Mouse (Mus musculus) myocyte (in vitro differentiated cells): Measurements from ENCODE around the gene Batf3.

ENCODE experiments used
- CEBPB ChIP-seq: IDR thresholded peaks from 2 replicates; pipeline ENCODE4 v1.6.1; 2011; ENCODE audit warnings: mild to moderate bottlenecking, moderate library complexity; ENCODE audit not compliant: poor library complexity, insufficient read depth, severe bottlenecking
- E2F4 ChIP-seq: IDR thresholded peaks from one replicate; pipeline ENCODE4 v1.6.1; 2011; ENCODE audit warnings: mild to moderate bottlenecking, control low read depth, moderate library complexity; ENCODE audit not compliant: insufficient read depth
- MAX ChIP-seq: IDR thresholded peaks from one replicate; pipeline ENCODE4 v1.6.1; 2011; ENCODE audit warnings: low read depth, mild to moderate bottlenecking, control low read depth
- MYOD1 ChIP-seq, 3 experiments: IDR thresholded peaks; one replicate each; pipeline ENCODE4 v1.6.1; 2011; ENCODE audit warnings: control low read depth in 2 of 3, low read depth in 2 of 3, mild to moderate bottlenecking in 2 of 3, moderate library complexity in 1 of 3; ENCODE audit not compliant: insufficient read length in 2 of 3, control insufficient read depth in 1 of 3
- POLR2A ChIP-seq: IDR thresholded peaks from one replicate; pipeline ENCODE4 v1.6.1; 2011; ENCODE audit warnings: low read depth, mild to moderate bottlenecking, control low read depth, moderate library complexity; ENCODE audit not compliant: insufficient read length
- POLR2AphosphoS2 ChIP-seq: IDR thresholded peaks from one replicate; pipeline ENCODE4 v1.6.1; 2011; ENCODE audit warnings: low read depth, control low read depth; ENCODE audit not compliant: insufficient read length
- REST ChIP-seq: IDR thresholded peaks from one replicate; pipeline ENCODE4 v1.6.1; 2011; ENCODE audit warnings: mild to moderate bottlenecking, control low read depth, moderate library complexity; ENCODE audit not compliant: insufficient read depth, insufficient read length
- TCF12 ChIP-seq: IDR thresholded peaks from one replicate; pipeline ENCODE4 v1.6.1; 2011; ENCODE audit warnings: mild to moderate bottlenecking, control low read depth; ENCODE audit not compliant: poor library complexity, insufficient read depth, severe bottlenecking
- TCF3 ChIP-seq: IDR thresholded peaks from one replicate; pipeline ENCODE4 v1.6.1; 2011; ENCODE audit warnings: low read depth, control low read depth; ENCODE audit not compliant: insufficient read length
- USF1 ChIP-seq: IDR thresholded peaks from one replicate; pipeline ENCODE4 v1.6.1; 2011; ENCODE audit warnings: low read depth, mild to moderate bottlenecking, control low read depth, moderate library complexity

GRCm38 (mm10) chr1:191095019-191095418, 2.6 kb upstream of the Batf3 start:
- no peak for TF ChIP-seq POLR2A
- TF ChIP-seq REST: no peak
- TF ChIP-seq E2F4: no peak
- TF ChIP-seq USF1: no peak
- no peak for TF ChIP-seq MAX
- TF ChIP-seq POLR2AphosphoS2: no peak
- no peak for TF ChIP-seq CEBPB
- TF ChIP-seq TCF3: no peak
- no peak for TF ChIP-seq TCF12
- no peak for TF ChIP-seq MYOD1 (IDR thresholded peaks at IDR 0.05; ENCODE audit: control insufficient read depth in 1 of 3, insufficient read length in 2 of 3, low read depth in 2 of 3)
